Mouse (Mus musculus) kidney, adult 18-20 months (tissue): ENCODE data around the gene Unc93a.
"Not testable (repeated sequence)": the region's sequence is repeated elsewhere in the genome, so short reads cannot be mapped to it uniquely, and the experiment has no call there.

ENCODE experiments used
- DNase-seq: peaks from one replicate; pipeline ENCODE4 v3.0.0; 2021

Unc93a gene

GRCm38 (mm10) chr17:13131710-13132109 lies at the start of gene Unc93a:
Gene Unc93a, minus strand, starts transcription at chr17:13131810.
- DNase-seq: not testable (repeated sequence)

- not testable (repeated sequence) for DNase-seq
These were observed 48.9 kb upstream of the Unc93a start for GRCm38 (mm10) chr17:13180491-13180890.

GRCm38 (mm10) chr17:13179021-13179420 lies 47.4 kb upstream of the Unc93a start:
- not testable (repeated sequence) for DNase-seq

GRCm38 (mm10) chr17:13177796-13178195 lies 46.2 kb upstream of the Unc93a start:
- not testable (repeated sequence) for DNase-seq

GRCm38 (mm10) chr17:13175609-13176008 lies 44.0 kb upstream of the Unc93a start:
- DNase-seq: not testable (repeated sequence)

- not testable (repeated sequence) for DNase-seq
These were observed 42.4 kb upstream of the Unc93a start for GRCm38 (mm10) chr17:13174029-13174428.

- not testable (repeated sequence) for DNase-seq
These were observed 42.0 kb upstream of the Unc93a start for GRCm38 (mm10) chr17:13173578-13173977.

GRCm38 (mm10) chr17:13146128-13146527 lies 14.5 kb upstream of the Unc93a start:
- not testable (repeated sequence) for DNase-seq

- DNase-seq: not testable (repeated sequence)
These were observed 13.1 kb upstream of the Unc93a start for GRCm38 (mm10) chr17:13144580-13145215.

- not testable (repeated sequence) for DNase-seq
These were observed 11.1 kb upstream of the Unc93a start for GRCm38 (mm10) chr17:13142665-13143064.

GRCm38 (mm10) chr17:13135356-13135755 lies 3.7 kb upstream of the Unc93a start:
- not testable (repeated sequence) for DNase-seq

GRCm38 (mm10) chr17:13132352-13132751 lies 742 bp upstream of the Unc93a start:
- not testable (repeated sequence) for DNase-seq

- not testable (repeated sequence) for DNase-seq
These were observed 1.7 kb downstream of the Unc93a start for GRCm38 (mm10) chr17:13129737-13130465.

- not testable (repeated sequence) for DNase-seq
These were observed 2.3 kb downstream of the Unc93a start for GRCm38 (mm10) chr17:13129324-13129723.

- DNase-seq: not testable (repeated sequence)
These were observed 7.4 kb downstream of the Unc93a start for GRCm38 (mm10) chr17:13124241-13124640.

GRCm38 (mm10) chr17:13123308-13124038 lies 8.1 kb downstream of the Unc93a start:
- not testable (repeated sequence) for DNase-seq

- not testable (repeated sequence) for DNase-seq
These were observed 18.9 kb downstream of the Unc93a start for GRCm38 (mm10) chr17:13112504-13113291.

GRCm38 (mm10) chr17:13106563-13106962 lies 25.0 kb downstream of the Unc93a start:
- not testable (repeated sequence) for DNase-seq

GRCm38 (mm10) chr17:13092960-13093359 lies 38.6 kb downstream of the Unc93a start:
- DNase-seq: not testable (repeated sequence)

- not testable (repeated sequence) for DNase-seq
These were observed 39.4 kb downstream of the Unc93a start for GRCm38 (mm10) chr17:13092100-13092764.

GRCm38 (mm10) chr17:13091510-13091909 lies 40.1 kb downstream of the Unc93a start:
- not testable (repeated sequence) for DNase-seq

GRCm38 (mm10) chr17:13069227-13069626 lies 62.4 kb downstream of the Unc93a start:
- DNase-seq: not testable (repeated sequence)
